In the genomic region with DNA sequence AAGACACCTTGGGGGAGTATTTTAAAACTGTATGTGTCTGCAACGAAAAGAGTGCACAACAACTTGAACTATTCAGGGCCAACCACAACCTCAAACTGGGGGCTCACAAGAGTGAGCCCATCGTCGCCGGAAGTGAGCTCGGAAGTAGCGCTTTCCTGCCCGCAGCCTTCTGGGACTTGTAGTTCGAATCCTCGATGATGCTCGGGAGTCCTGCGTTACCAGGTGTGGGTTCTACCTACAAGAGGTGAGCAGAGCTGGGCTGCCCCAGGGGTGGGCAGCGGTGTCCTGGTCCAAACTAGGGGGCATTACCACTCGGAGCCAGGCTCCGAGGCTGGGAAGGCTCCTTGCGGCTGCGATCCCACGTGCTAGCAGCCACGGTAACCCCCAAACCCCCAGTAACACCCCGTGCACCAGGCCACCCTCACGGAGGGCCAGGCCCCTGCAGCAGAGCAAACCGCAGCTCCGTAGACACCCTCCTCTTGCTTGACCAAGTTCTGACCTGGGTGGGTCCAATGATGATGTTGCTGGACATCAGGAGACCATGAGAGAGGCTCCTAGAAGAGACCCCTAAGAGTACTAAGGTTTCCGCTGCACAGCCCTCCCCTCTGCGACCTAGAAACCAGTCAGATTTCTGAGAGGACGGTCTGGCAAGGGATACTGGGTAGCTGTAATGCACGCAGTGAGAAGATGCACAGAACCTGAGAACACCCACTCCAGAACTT, we compare ENCODE assay signal across 8 mouse cellular contexts. TPM values are rescaled to one million over a fixed set of nuclear protein-coding genes. Genes with fewer than 3 reads are reported as not detected.
DNase-seq lines count a peak whose midpoint lies in the region; ATAC-seq and TF ChIP-seq lines count a peak whose summit lies in the region.

No protein-coding gene starts in this region.

- H3K9ac ChIP-seq in embryonic facial prominence, embryonic 14.5 days (ENCODE audit: low read depth, low read length): peak overlapping the region; percentile 75
- peak overlapping the region; percentile 68 for H3K9ac ChIP-seq in heart, embryonic 12.5 days
- H3K9ac ChIP-seq in kidney, embryonic 16.5 days (replicated peaks; ENCODE audit: low read length): peak overlapping the region; percentile 77
- peak overlapping the region; percentile 70 for H3K9ac ChIP-seq in liver, embryonic 12.5 days
- H3K9ac ChIP-seq in stomach, embryonic 16.5 days (ENCODE audit: low read length): peak overlapping the region; percentile 72

- TF ChIP-seq POLR2A in myocyte (IDR thresholded peaks at IDR 0.05; ENCODE audit: insufficient read length, low read depth): no peak

- H3K9me3 ChIP-seq in embryonic facial prominence, embryonic 14.5 days (ENCODE audit: control insufficient read depth, low read length): no peaks in the 10 kb centered on the region
- H3K9me3 ChIP-seq in heart, embryonic 12.5 days (replicated peaks): no peaks in the 10 kb centered on the region
- no peaks in the 10 kb centered on the region for H3K9me3 ChIP-seq in kidney, embryonic 16.5 days (ENCODE audit: low read length)
- no peaks in the 10 kb centered on the region for H3K9me3 ChIP-seq in liver, embryonic 12.5 days (replicated peaks)
- no peaks in the 10 kb centered on the region for H3K9me3 ChIP-seq in stomach, embryonic 16.5 days (replicated peaks; ENCODE audit: control insufficient read depth, low read length)

- H3K36me3 ChIP-seq in embryonic facial prominence, embryonic 14.5 days (ENCODE audit: control insufficient read depth, insufficient read depth, low read length): no peaks in the 10 kb centered on the region
- H3K36me3 ChIP-seq in heart, embryonic 12.5 days: no peaks in the 10 kb centered on the region
- no peaks in the 10 kb centered on the region for H3K36me3 ChIP-seq in kidney, embryonic 16.5 days (ENCODE audit: insufficient read depth, low read length)
- H3K36me3 ChIP-seq in liver, embryonic 12.5 days: no peaks in the 10 kb centered on the region
- no peaks in the 10 kb centered on the region for H3K36me3 ChIP-seq in myocyte (ENCODE audit: control insufficient read depth, insufficient read depth)
- no peaks in the 10 kb centered on the region for H3K36me3 ChIP-seq in stomach, embryonic 16.5 days (ENCODE audit: control insufficient read depth, insufficient read depth, low read length)

- H3K4me3 ChIP-seq in embryonic facial prominence, embryonic 14.5 days (ENCODE audit: low read depth, low read length): peak overlapping the region; percentile 81
- peak overlapping the region; percentile 83 for H3K4me3 ChIP-seq in heart, embryonic 12.5 days
- H3K4me3 ChIP-seq in kidney, embryonic 16.5 days (ENCODE audit: low read length): peak overlapping the region; percentile 74
- peak overlapping the region; percentile 74 for H3K4me3 ChIP-seq in liver, embryonic 12.5 days
- H3K4me3 ChIP-seq in myocyte: peak overlapping the region; percentile 41
- peak overlapping the region; percentile 59 for H3K4me3 ChIP-seq in stomach, embryonic 16.5 days (replicated peaks; ENCODE audit: low read length)

- DNase-seq in CD4-positive helper T cell, adult 2 months (ENCODE audit: low read depth, low spot score): peak; percentile 76
- DNase-seq in adrenal gland, postnatal 25 days: peak; percentile 35
- DNase-seq in embryonic facial prominence, embryonic 14.5 days (ENCODE audit: low spot score): peak; percentile 90

- no peaks in the 10 kb centered on the region for H3K27me3 ChIP-seq in embryonic facial prominence, embryonic 14.5 days (replicated peaks; ENCODE audit: control insufficient read depth, insufficient read depth, low read length)
- H3K27me3 ChIP-seq in heart, embryonic 12.5 days (replicated peaks): no peaks in the 10 kb centered on the region
- no peaks in the 10 kb centered on the region for H3K27me3 ChIP-seq in kidney, embryonic 16.5 days (ENCODE audit: insufficient read depth, low read length)
- H3K27me3 ChIP-seq in liver, embryonic 12.5 days (replicated peaks): no peaks in the 10 kb centered on the region
- no peaks in the 10 kb centered on the region for H3K27me3 ChIP-seq in myocyte (ENCODE audit: control insufficient read depth, insufficient read depth, insufficient read length)
- no peaks in the 10 kb centered on the region for H3K27me3 ChIP-seq in stomach, embryonic 16.5 days (ENCODE audit: control insufficient read depth, insufficient read depth, low read length)

- no peaks in the 10 kb centered on the region for H3K4me1 ChIP-seq in embryonic facial prominence, embryonic 14.5 days (ENCODE audit: control insufficient read depth, insufficient read depth, low read length)
- 0 out of 2 replicates have a peak, but pooled peaks cover 4% of the 10 kb centered on the region for H3K4me1 ChIP-seq in heart, embryonic 12.5 days (replicated peaks)
- peaks cover 5% of the 10 kb centered on the region; the same call in 1 of the 2 replicates for H3K4me1 ChIP-seq in kidney, embryonic 16.5 days (ENCODE audit: insufficient read depth, low read length)
- peaks cover 26% of the 10 kb centered on the region for H3K4me1 ChIP-seq in liver, embryonic 12.5 days
- peaks cover 7% of the 10 kb centered on the region for H3K4me1 ChIP-seq in stomach, embryonic 16.5 days (ENCODE audit: control insufficient read depth, insufficient read depth, low read length)

- peak; percentile 86 for ATAC-seq in embryonic facial prominence, embryonic 14.5 days (ENCODE audit: low read depth)
- ATAC-seq in heart, embryonic 12.5 days (ENCODE audit: insufficient number of reproducible peaks, low FRiP score): peak; percentile 73
- peak; percentile 84 for ATAC-seq in kidney, embryonic 16.5 days (ENCODE audit: low FRiP score, low TSS enrichment)
- ATAC-seq in liver, embryonic 12.5 days: peak; percentile 89
- peak; percentile 80 for ATAC-seq in stomach, embryonic 16.5 days (ENCODE audit: insufficient read depth, low FRiP score)

- no peak overlapping the region for H3K27ac ChIP-seq in embryonic facial prominence, embryonic 14.5 days (replicated peaks; ENCODE audit: low read depth, low read length)
- H3K27ac ChIP-seq in heart, embryonic 12.5 days (ENCODE audit: poor library complexity, severe bottlenecking): no peak overlapping the region
- H3K27ac ChIP-seq in kidney, embryonic 16.5 days (ENCODE audit: low read length): no peak overlapping the region
- peak overlapping the region; percentile 75 for H3K27ac ChIP-seq in liver, embryonic 12.5 days
- no peak overlapping the region for H3K27ac ChIP-seq in stomach, embryonic 16.5 days (ENCODE audit: low read length)

- H3K4me2 ChIP-seq in embryonic facial prominence, embryonic 14.5 days (ENCODE audit: low read depth, low read length): peak overlapping the region; percentile 90
- H3K4me2 ChIP-seq in heart, embryonic 12.5 days: peak overlapping the region; percentile 98
- H3K4me2 ChIP-seq in kidney, embryonic 16.5 days (replicated peaks; ENCODE audit: low read depth, low read length): peak overlapping the region; percentile 80
- peak overlapping the region; percentile 95 for H3K4me2 ChIP-seq in liver, embryonic 12.5 days
- peak overlapping the region; percentile 88 for H3K4me2 ChIP-seq in myocyte (ENCODE audit: low read depth)
- H3K4me2 ChIP-seq in stomach, embryonic 16.5 days (ENCODE audit: low read depth, low read length): peak overlapping the region; percentile 84

- WGBS in embryonic facial prominence, embryonic 14.5 days: 4% methylated on average over 24 of the region's 26 CpGs
- 4% methylated on average over 26 of the region's 26 CpGs for WGBS in heart, embryonic 12.5 days
- WGBS in kidney, embryonic 16.5 days: 3% methylated on average over 26 of the region's 26 CpGs
- WGBS in liver, embryonic 12.5 days (ENCODE audit: insufficient replicate concordance): under 1% methylated on average over 26 of the region's 26 CpGs
- 2% methylated on average over 26 of the region's 26 CpGs for WGBS in stomach, embryonic 16.5 days

- H3K79me2 ChIP-seq in myocyte (ENCODE audit: control insufficient read depth, insufficient read depth): no peaks in the 10 kb centered on the region

- H3ac ChIP-seq in myocyte (ENCODE audit: control insufficient read depth, insufficient read length): no peak overlapping the region

TF ChIP-seq in myocyte, 11 proteins besides CTCF, POLR2A, EP300 and RAD21 (continues in another document):
- TF ChIP-seq POLR2AphosphoS2 (IDR thresholded peaks at IDR 0.05; ENCODE audit: insufficient read length, low read depth): no peak
- TF ChIP-seq SRF (IDR thresholded peaks at IDR 0.05; ENCODE audit: control insufficient read depth, insufficient read length, low read depth): no peak
- no peak for TF ChIP-seq MYOD1 (IDR thresholded peaks at IDR 0.05; ENCODE audit: control insufficient read depth in 1 of 3, insufficient read length in 2 of 3, low read depth in 2 of 3)
- no peak for TF ChIP-seq TCF3 (IDR thresholded peaks at IDR 0.05; ENCODE audit: insufficient read length, low read depth)

RNA-seq across cellular contexts. Expression of gene Zfp239, which starts 1.2 kb away (rescaled TPM):
- 3.0 and 4.3 TPM in 2 replicates for total RNA-seq in adrenal gland, postnatal 25 days (2021)
- 6.1 and 7.9 TPM in 2 replicates for polyA plus RNA-seq in embryonic facial prominence, embryonic 14.5 days (2014; fragmentation: Nextera tagmentation; extraction: Ambion mirVana)
- polyA plus RNA-seq in heart, embryonic 12.5 days (2016; fragmentation: Nextera tagmentation; extraction: Ambion mirVana): 2.5 and 2.9 TPM in 2 replicates
- 11.5 and 12.6 TPM in 2 replicates for polyA plus RNA-seq in kidney, embryonic 16.5 days (2015; fragmentation: Nextera tagmentation; extraction: Ambion mirVana)
- 4.7 and 5.6 TPM in 2 replicates for polyA plus RNA-seq in liver, embryonic 12.5 days (2016; fragmentation: Nextera tagmentation; extraction: Ambion mirVana)
- polyA plus RNA-seq in myocyte (2012; fragmentation: generic; extraction: Trizol): 2.1 TPM
- polyA plus RNA-seq in stomach, embryonic 16.5 days (2015; fragmentation: Nextera tagmentation; extraction: Ambion mirVana): 4.8 and 6.0 TPM in 2 replicates

RNA-seq across cellular contexts. Expression of gene Zfp637, which starts 22.1 kb away (rescaled TPM):
- 36.1 and 37.0 TPM in 2 replicates for total RNA-seq in adrenal gland, postnatal 25 days (2021)
- 116 and 134 TPM in 2 replicates for polyA plus RNA-seq in embryonic facial prominence, embryonic 14.5 days (2014; fragmentation: Nextera tagmentation; extraction: Ambion mirVana)
- 54.4 and 58.9 TPM in 2 replicates for polyA plus RNA-seq in heart, embryonic 12.5 days (2016; fragmentation: Nextera tagmentation; extraction: Ambion mirVana)
- polyA plus RNA-seq in kidney, embryonic 16.5 days (2015; fragmentation: Nextera tagmentation; extraction: Ambion mirVana): 105 and 108 TPM in 2 replicates
- polyA plus RNA-seq in liver, embryonic 12.5 days (2016; fragmentation: Nextera tagmentation; extraction: Ambion mirVana): 40.4 and 48.6 TPM in 2 replicates
- 58.3 TPM for polyA plus RNA-seq in myocyte (2012; fragmentation: generic; extraction: Trizol)
- 86.2 and 92.3 TPM in 2 replicates for polyA plus RNA-seq in stomach, embryonic 16.5 days (2015; fragmentation: Nextera tagmentation; extraction: Ambion mirVana)

RNA-seq across cellular contexts. Expression of gene Hnrnpf, which starts 37.1 kb away (rescaled TPM):
- 333 and 372 TPM in 2 replicates for total RNA-seq in adrenal gland, postnatal 25 days (2021)
- 583 and 637 TPM in 2 replicates for polyA plus RNA-seq in embryonic facial prominence, embryonic 14.5 days (2014; fragmentation: Nextera tagmentation; extraction: Ambion mirVana)
- polyA plus RNA-seq in heart, embryonic 12.5 days (2016; fragmentation: Nextera tagmentation; extraction: Ambion mirVana): 530 and 545 TPM in 2 replicates
- polyA plus RNA-seq in kidney, embryonic 16.5 days (2015; fragmentation: Nextera tagmentation; extraction: Ambion mirVana): 793 and 842 TPM in 2 replicates
- polyA plus RNA-seq in liver, embryonic 12.5 days (2016; fragmentation: Nextera tagmentation; extraction: Ambion mirVana): 702 and 711 TPM in 2 replicates
- polyA plus RNA-seq in myocyte (2012; fragmentation: generic; extraction: Trizol): 186 TPM
- 688 and 741 TPM in 2 replicates for polyA plus RNA-seq in stomach, embryonic 16.5 days (2015; fragmentation: Nextera tagmentation; extraction: Ambion mirVana)

Comparison
In these comparisons a context has a peak if more than half of its experiments do, and no peak if none do; other contexts are left out.
1. DNase-seq: peak in every context shown above with its lines; median percentile 90 in embryonic facial prominence, embryonic 14.5 days; 76 in CD4-positive helper T cell, adult 2 months; 35 in adrenal gland, postnatal 25 days.